Mouse (Mus musculus) thymus, adult 2 months (tissue): Measurements from ENCODE around the gene Ror1.

Experiments used
- CTCF ChIP-seq: fragments of 200-500 bp; IDR thresholded peaks from 2 replicates; pipeline ENCODE4 v1.5.1; 2012; ENCODE audit warnings: mild to moderate bottlenecking, control low read depth, low read length, moderate library complexity, borderline replicate concordance; ENCODE audit not compliant: control insufficient read depth, poor library complexity, insufficient read depth; ENCODE audit errors: extremely low read depth
- POLR2A ChIP-seq: fragments of 200-500 bp; IDR thresholded peaks from 2 replicates; pipeline ENCODE4 v1.6.1; 2012; ENCODE audit warnings: mild to moderate bottlenecking, low read length, control low read depth, moderate library complexity; ENCODE audit not compliant: control insufficient read depth, poor library complexity, insufficient read depth; ENCODE audit errors: extremely low read depth

DNA sequence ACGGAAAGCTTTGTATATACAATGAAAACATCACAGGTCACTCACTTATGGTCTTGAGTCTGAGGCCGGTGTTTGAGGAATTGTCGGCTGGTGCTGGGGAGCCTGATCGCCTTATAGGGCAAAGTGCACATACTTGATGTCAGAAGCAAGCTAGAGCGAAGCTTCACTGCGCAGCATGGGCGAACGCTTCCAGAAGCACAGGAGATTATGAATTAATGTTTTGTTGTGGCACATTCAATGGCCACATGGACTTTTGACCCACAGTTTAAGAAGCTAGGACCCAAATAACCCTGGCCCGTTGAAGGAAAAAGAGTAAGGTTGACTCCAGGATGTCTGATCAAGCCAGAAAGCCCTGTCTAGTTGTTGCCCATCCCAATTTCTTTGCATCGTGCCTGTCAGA lies 138.2 kb downstream of the Ror1 start:
- no peak for TF ChIP-seq CTCF
- no peak for TF ChIP-seq POLR2A
